Mouse (Mus musculus): ENCODE results near the gene Rab30. TPM values are rescaled to one million over a fixed set of nuclear protein-coding genes. Genes with fewer than 3 reads are reported as not detected.

Gene Rab30
- polyA plus RNA-seq, 1 experiment from 2014 or later, result 5.6 TPM

DNA sequence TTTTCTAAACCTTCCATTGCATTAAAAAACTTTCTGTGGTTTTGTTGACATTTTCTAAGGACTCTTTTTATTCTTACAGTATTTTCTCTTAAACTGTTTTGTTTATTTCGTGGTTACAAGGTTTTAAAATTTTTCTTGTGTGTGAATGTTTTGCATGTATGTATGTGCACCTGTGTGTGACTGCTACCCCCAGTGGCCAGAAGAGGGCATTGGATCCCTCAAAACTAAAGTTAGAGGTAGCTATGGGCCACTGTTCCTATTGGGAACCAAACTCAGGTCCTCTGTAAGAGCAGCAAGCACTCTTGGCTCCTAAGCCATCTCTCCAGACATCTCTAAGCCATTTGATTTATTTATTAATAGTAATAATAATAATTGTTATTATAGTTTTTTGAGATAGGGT, 40.0 kb downstream of the Rab30 start:
- ATAC-seq (replicated peaks; ENCODE audit: low FRiP score, low read depth) (no peak), DNase-seq (ENCODE audit: low spot score) (no peak)
- H3K4me3 ChIP-seq (replicated peaks; ENCODE audit: low read depth, low read length), result no peak overlapping the region
- TF ChIP-seq CTCF (IDR thresholded peaks at IDR 0.05; ENCODE audit: low read depth), result no peak; the same call in 1 of the 2 replicates
- H3K36me3 ChIP-seq (ENCODE audit: insufficient read depth, low read length), result no peaks in the 10 kb centered on the region
- no peak overlapping the region for H3K9ac ChIP-seq (ENCODE audit: low read depth, low read length)
- H3K4me2 ChIP-seq (ENCODE audit: low read length), result no peak overlapping the region
- no peak overlapping the region for H3K27ac ChIP-seq
- H3K27me3 ChIP-seq (ENCODE audit: insufficient read depth, low read length), result no peaks in the 10 kb centered on the region
- H3K9me3 ChIP-seq (replicated peaks; ENCODE audit: low read length), result no peaks in the 10 kb centered on the region
- 94% methylated on average over 1 of the region's 1 CpGs for WGBS
- H3K4me1 ChIP-seq (replicated peaks; ENCODE audit: insufficient read depth, low read length), result peaks cover 9% of the 10 kb centered on the region; the same call in 1 of the 2 replicates

DNA sequence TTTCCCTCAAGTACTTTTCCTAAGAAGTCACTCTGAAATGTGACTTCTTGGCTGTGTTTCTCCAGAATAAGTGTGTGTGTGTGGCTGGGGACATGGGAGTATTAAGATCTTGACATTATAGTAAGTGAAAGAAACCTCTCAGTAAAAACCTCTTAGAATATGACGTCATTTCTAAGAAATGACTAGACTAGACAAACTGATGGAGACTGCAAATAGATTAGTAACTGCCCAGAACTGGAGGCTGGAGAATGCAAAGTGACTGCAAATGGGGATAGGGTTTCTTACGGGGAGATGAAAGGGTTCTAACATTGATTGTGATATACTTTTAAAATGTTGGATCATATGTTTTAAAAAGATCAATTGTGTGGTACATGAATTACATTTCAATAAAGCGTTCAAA, 40.5 kb downstream of the Rab30 start:
- no peak overlapping the region for H3K27ac ChIP-seq
- TF ChIP-seq CTCF (IDR thresholded peaks at IDR 0.05; ENCODE audit: low read depth), result no peak
- no peaks in the 10 kb centered on the region for H3K9me3 ChIP-seq (replicated peaks; ENCODE audit: low read length)
- peaks cover 9% of the 10 kb centered on the region; the same call in 1 of the 2 replicates for H3K4me1 ChIP-seq (replicated peaks; ENCODE audit: insufficient read depth, low read length)
- no peaks in the 10 kb centered on the region for H3K27me3 ChIP-seq (ENCODE audit: insufficient read depth, low read length)
- no peak for DNase-seq (ENCODE audit: low spot score)
- no peak overlapping the region for H3K9ac ChIP-seq (ENCODE audit: low read depth, low read length)
- H3K4me3 ChIP-seq (replicated peaks; ENCODE audit: low read depth, low read length), result no peak overlapping the region
- no peak for ATAC-seq (replicated peaks; ENCODE audit: low FRiP score, low read depth)
- 87% methylated on average over 3 of the region's 3 CpGs for WGBS
- H3K4me2 ChIP-seq (ENCODE audit: low read length), result no peak overlapping the region
- H3K36me3 ChIP-seq (ENCODE audit: insufficient read depth, low read length), result no peaks in the 10 kb centered on the region

DNA sequence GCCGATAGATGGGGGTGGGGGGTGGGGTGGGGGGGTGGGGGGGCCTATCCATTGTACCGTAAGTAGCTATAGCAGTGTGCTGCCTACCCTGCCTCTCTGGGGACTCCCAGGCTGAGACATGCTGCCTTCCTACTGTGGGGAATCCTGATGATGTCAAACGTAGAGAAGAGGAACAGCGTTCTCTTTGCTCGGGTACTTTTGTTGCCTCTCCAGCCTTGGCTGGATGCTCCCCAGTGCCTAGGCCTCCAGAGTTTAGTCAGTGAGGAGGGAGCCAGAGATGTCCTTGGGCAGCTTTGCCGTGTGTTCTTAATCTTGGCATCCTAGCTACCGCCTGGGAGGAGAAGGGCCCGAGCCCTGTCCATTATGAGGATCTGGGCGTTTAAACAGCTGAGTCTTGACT, 41.1 kb downstream of the Rab30 start:
- Histone ChIP-seq H3K36me3 (ENCODE audit: insufficient read depth, low read length) (no peaks in the 10 kb centered on the region), H3K27ac (no peak overlapping the region), H3K9ac (ENCODE audit: low read depth, low read length) (no peak overlapping the region), H3K9me3 (replicated peaks; ENCODE audit: low read length) (no peaks in the 10 kb centered on the region), H3K27me3 (ENCODE audit: insufficient read depth, low read length) (no peaks in the 10 kb centered on the region), H3K4me3 (replicated peaks; ENCODE audit: low read depth, low read length) (no peak overlapping the region), H3K4me1 (replicated peaks; ENCODE audit: insufficient read depth, low read length) (peaks cover 3% of the 10 kb centered on the region; the same call in 1 of the 2 replicates), H3K4me2 (ENCODE audit: low read length) (no peak overlapping the region)
- 71% methylated on average over 9 of the region's 9 CpGs for WGBS
- DNase-seq (ENCODE audit: low spot score), result no peak
- ATAC-seq (replicated peaks; ENCODE audit: low FRiP score, low read depth), result no peak
- TF ChIP-seq CTCF (IDR thresholded peaks at IDR 0.05; ENCODE audit: low read depth), result no peak

DNA sequence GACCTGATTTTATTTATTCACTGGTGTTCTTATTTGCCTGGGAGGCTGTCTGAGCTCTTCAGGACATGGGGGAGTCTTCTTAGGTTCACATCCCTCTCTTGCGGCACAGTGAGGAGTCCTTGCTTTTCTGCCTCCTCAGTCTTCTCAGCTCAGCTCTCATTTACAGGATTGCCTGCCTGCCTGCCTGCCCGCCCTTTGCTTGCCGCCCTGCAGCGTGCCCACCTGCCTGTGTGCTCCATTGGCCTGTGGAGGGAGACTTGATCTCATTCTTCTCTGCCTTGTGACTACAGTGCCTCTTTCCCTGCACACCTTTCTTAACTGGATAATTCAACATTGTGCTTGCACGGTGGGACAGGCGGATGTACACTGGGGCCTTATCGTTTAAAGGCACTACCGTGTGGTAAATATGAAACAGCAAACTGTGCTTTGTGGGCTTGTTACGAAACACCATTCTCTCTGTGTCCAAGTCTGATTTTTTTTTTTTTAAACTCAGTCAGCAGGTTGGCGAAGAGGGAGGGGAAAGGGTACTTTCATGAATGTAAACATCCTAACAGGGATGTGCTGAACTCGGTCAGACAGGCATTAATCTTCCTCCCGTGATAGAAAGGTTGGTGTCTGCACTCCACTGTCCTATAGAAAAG, 41.9 kb downstream of the Rab30 start:
- H3K27me3 ChIP-seq (ENCODE audit: insufficient read depth, low read length), result no peaks in the 10 kb centered on the region
- H3K36me3 ChIP-seq (ENCODE audit: insufficient read depth, low read length), result no peaks in the 10 kb centered on the region
- no peak overlapping the region for H3K4me3 ChIP-seq (replicated peaks; ENCODE audit: low read depth, low read length)
- ATAC-seq (replicated peaks; ENCODE audit: low FRiP score, low read depth) (no peak), DNase-seq (ENCODE audit: low spot score) (no peak)
- no peak for TF ChIP-seq CTCF (IDR thresholded peaks at IDR 0.05; ENCODE audit: low read depth)
- no peaks in the 10 kb centered on the region for H3K9me3 ChIP-seq (replicated peaks; ENCODE audit: low read length)
- H3K27ac ChIP-seq, result no peak overlapping the region
- 47% methylated on average over 12 of the region's 12 CpGs for WGBS
- H3K4me1 ChIP-seq (replicated peaks; ENCODE audit: insufficient read depth, low read length), result no peaks in the 10 kb centered on the region
- H3K4me2 ChIP-seq (ENCODE audit: low read length), result no peak overlapping the region; the same call in 1 of the 2 replicates
- H3K9ac ChIP-seq (ENCODE audit: low read depth, low read length), result no peak overlapping the region

DNA sequence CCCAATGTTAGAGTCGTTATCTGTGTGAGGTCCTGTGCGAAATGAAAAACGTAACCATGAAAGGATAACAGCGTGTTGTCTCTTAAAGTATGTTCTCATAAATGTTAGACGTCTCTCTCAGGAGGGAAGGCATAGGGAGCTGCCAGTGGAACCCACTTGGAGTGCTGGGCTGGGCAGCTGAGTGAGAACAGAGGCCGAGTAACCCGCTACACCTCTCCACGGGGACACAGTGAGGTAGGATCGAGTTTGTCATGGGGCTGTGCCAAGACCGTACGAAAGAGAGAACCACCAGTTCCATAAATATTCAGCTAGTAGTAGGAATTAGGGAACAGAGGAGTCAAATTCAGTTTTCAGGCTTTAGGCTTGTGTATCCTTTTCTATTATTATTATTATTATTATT, 42.5 kb downstream of the Rab30 start:
- H3K4me3 ChIP-seq (replicated peaks; ENCODE audit: low read depth, low read length), result no peak overlapping the region
- H3K36me3 ChIP-seq (ENCODE audit: insufficient read depth, low read length), result no peaks in the 10 kb centered on the region
- H3K4me1 ChIP-seq (replicated peaks; ENCODE audit: insufficient read depth, low read length), result no peaks in the 10 kb centered on the region
- no peak overlapping the region for H3K9ac ChIP-seq (ENCODE audit: low read depth, low read length)
- H3K27me3 ChIP-seq (ENCODE audit: insufficient read depth, low read length), result no peaks in the 10 kb centered on the region
- WGBS, result 69% methylated on average over 11 of the region's 11 CpGs
- TF ChIP-seq CTCF (IDR thresholded peaks at IDR 0.05; ENCODE audit: low read depth), result no peak
- no peak overlapping the region for H3K4me2 ChIP-seq (ENCODE audit: low read length)
- no peaks in the 10 kb centered on the region for H3K9me3 ChIP-seq (replicated peaks; ENCODE audit: low read length)
- no peak overlapping the region for H3K27ac ChIP-seq
- no peak for ATAC-seq (replicated peaks; ENCODE audit: low FRiP score, low read depth)
- no peak for DNase-seq (ENCODE audit: low spot score)

DNA sequence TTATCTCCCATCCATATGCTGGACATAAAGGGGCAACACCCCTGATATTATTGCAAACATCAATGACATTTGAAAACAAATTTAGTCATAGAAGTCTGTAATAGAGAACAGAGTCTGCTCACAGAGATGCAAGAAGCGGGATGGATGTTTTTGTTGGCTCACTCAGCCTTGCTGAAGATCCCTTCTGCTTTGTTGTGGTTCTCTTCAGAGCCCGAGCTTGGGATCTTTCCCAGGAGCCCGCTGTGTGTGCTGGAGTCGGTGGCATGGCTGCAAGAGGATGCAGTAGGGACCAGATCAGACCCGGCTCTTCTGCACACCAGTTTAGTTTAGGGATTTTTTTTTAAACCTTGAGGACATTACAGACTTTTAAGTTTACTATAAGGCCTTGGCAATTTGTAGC, 54.3 kb downstream of the Rab30 start:
- TF ChIP-seq CTCF (IDR thresholded peaks at IDR 0.05; ENCODE audit: low read depth), result no peak
- 53% methylated on average over 5 of the region's 5 CpGs for WGBS
- no peak overlapping the region for H3K4me2 ChIP-seq (ENCODE audit: low read length)
- H3K4me3 ChIP-seq (replicated peaks; ENCODE audit: low read depth, low read length), result no peak overlapping the region
- no peaks in the 10 kb centered on the region for H3K27me3 ChIP-seq (ENCODE audit: insufficient read depth, low read length)
- DNase-seq (ENCODE audit: low spot score) (no peak), ATAC-seq (replicated peaks; ENCODE audit: low FRiP score, low read depth) (no peak)
- H3K36me3 ChIP-seq (ENCODE audit: insufficient read depth, low read length), result no peaks in the 10 kb centered on the region
- no peaks in the 10 kb centered on the region for H3K4me1 ChIP-seq (replicated peaks; ENCODE audit: insufficient read depth, low read length)
- no peak overlapping the region for H3K9ac ChIP-seq (ENCODE audit: low read depth, low read length)
- no peak overlapping the region for H3K27ac ChIP-seq
- no peaks in the 10 kb centered on the region for H3K9me3 ChIP-seq (replicated peaks; ENCODE audit: low read length)

DNA sequence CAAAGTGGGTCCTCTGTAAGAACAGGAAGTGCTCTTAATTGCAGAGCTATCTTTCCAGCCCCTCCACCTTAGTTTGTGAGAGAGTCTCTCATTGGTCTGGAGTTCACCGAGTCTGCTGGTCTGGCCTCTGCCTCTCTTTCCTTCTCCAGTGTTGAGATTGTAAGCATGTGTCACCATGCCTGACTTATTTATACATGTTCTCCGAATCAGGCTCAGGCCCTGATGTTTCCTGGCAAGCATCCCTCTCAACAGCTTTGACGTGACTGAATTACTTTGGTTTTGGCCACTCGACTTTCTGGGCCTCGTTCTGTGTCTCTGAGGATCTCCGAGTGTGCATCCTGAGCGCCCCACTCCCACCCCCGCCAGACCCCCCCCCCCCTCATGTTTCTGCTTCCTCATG, 55.4 kb downstream of the Rab30 start:
- WGBS, result 66% methylated on average over 8 of the region's 8 CpGs
- DNase-seq (ENCODE audit: low spot score) (no peak), ATAC-seq (replicated peaks; ENCODE audit: low FRiP score, low read depth) (no peak)
- no peaks in the 10 kb centered on the region for H3K4me1 ChIP-seq (replicated peaks; ENCODE audit: insufficient read depth, low read length)
- H3K9me3 ChIP-seq (replicated peaks; ENCODE audit: low read length), result no peaks in the 10 kb centered on the region
- no peaks in the 10 kb centered on the region for H3K36me3 ChIP-seq (ENCODE audit: insufficient read depth, low read length)
- no peak overlapping the region for H3K4me3 ChIP-seq (replicated peaks; ENCODE audit: low read depth, low read length)
- H3K9ac ChIP-seq (ENCODE audit: low read depth, low read length), result no peak overlapping the region
- no peak overlapping the region for H3K27ac ChIP-seq
- no peak overlapping the region for H3K4me2 ChIP-seq (ENCODE audit: low read length)
- H3K27me3 ChIP-seq (ENCODE audit: insufficient read depth, low read length), result no peaks in the 10 kb centered on the region
- no peak for TF ChIP-seq CTCF (IDR thresholded peaks at IDR 0.05; ENCODE audit: low read depth)

All from kidney, postnatal 0 days (tissue).